Mouse (Mus musculus) small intestine, adult 2 months (tissue): ENCODE results near the gene Imp3.

Source experiments
- CTCF ChIP-seq: fragments of 200-500 bp; IDR thresholded peaks from 2 replicates; pipeline ENCODE4 v1.5.1; 2012; ENCODE audit warnings: low read depth, mild to moderate bottlenecking, control low read depth, inconsistent platforms, low read length, moderate library complexity, mixed read lengths; ENCODE audit not compliant: insufficient replicate concordance, insufficient read length; ENCODE audit errors: extremely low read depth
- POLR2A ChIP-seq: fragments of 200-500 bp; IDR thresholded peaks from 2 replicates; pipeline ENCODE4 v1.6.1; 2012; ENCODE audit warnings: low read depth, mild to moderate bottlenecking, control low read depth, inconsistent platforms, low read length, moderate library complexity

DNA sequence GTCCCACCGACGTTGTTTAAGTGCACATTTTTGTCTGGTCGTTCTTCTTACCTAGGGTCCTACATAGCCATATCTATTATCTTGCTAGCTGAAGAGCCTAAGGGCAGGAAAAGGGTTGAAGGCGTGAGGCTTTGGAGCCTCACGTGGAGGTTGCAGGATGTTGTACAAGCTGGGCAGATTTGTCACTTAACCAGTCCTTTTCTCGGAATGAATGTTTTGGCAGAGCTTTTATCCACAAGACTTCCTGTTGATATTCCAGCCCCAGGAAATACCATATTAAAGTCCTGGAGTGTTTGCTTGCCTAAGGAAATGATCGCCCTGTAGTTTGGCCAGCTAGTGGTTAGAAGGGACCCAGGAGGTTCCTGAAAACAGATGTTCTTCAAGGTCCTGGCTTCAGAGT, 1.1 kb downstream of the Imp3 start:
- no peak for TF ChIP-seq CTCF
- no peak for TF ChIP-seq POLR2A
